Mouse (Mus musculus) embryo, embryonic 11 days (tissue): Measurements from ENCODE around the gene Gm20604.

Experiments
- DNase-seq: peaks from one replicate; pipeline ENCODE4 v3.0.0-alpha.2; 2015

Gene Gm20604

DNA sequence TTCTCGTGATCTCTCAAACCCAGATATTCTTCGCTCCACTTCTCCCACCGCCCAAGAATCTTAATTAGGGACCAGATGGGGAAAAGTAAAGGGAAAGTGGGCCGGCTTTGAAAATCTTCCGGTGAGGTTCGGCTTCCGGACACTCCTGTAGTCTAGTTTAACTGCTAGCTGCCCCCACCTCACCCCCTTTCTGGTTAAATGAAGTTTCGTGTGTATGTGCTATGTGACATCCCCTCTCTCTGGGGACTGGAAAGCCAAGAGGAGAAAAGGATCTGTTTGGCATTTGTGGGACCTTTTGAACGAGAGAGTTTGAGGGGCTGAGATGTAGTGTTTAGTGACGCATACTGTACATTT is at the start of gene Gm20604:
Gene Gm20604 (minus strand): TSS at position 270 of the 354 bp plus-strand sequence.
- DNase-seq: no peak

DNA sequence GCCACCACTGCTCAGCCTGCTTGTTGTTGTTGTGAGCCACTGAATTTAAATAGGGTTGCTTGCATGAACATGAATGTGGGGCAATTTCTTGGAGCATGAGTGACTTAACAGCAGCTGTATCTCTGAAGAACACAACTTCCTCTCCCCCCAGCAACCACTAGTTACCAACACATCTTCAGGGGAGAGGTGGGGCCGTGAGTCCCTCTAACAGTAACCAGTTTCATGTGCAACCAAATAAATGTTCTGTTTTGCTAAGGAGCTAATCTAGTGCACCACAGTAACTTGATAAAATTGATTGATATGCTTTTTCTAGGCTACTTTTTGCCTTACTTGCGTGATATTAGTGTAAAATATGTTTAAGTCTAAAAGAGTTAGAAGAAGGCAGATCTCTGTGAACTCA is 41.1 kb upstream of the Gm20604 start:
- DNase-seq: no peak

DNA sequence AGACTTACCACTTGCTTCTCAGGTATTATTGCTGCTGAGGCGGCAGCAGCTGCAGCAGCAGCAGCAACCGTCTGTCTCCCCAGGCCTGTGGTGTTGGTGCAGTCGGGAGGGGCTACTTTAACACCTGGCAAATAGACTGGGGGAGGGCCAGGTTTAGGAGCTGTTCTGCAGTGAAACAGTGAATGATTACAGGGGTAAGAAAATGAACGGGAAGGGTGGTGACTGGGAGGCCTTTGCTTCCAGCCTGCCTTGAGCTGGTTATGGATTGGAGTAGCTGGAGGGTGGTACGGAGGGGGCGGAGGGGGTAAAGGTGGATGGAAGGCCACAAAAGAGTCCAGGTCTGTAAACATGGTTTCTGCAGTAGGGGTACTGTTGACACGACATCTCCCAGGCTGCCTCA is 29.5 kb upstream of the Gm20604 start:
- no peak for DNase-seq

- DNase-seq: no peak
Measured at GRCm38 (mm10) chr12:102785593-102785985, 27.1 kb upstream of the Gm20604 start.

DNA sequence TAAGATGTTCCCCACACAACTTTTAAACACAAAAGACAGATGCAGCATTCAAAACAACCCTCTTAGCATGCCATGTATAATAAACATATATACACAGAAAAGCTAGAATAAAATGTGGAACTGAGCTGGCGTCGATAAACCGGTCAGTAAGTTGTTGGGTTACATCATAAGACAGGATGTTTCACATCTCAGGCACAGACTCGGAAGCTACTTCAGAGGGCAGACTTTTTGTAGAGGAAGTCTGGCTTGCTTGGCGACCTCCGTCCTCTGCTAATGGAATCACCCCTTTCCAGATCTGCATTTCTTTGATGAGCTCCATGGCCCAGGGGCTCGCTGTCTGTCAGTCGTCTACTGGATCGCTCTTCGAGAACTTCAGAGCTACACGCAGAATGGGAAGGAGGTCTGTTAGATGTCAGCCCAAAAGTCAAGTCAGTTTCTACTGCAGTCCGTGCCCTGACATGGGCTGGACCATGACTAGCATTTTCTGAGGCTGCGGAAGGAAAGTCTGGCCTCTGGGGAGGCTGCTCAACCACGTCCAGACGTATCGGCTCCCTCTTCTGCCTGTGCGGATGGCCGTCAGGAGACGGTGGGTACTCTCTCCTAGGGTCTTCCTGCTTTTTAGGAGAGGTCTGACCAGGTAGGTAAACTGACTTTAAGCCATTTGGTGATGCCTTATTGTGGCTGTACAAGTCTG is 26.6 kb upstream of the Gm20604 start:
- DNase-seq: no peak

- DNase-seq: no peak
Measured at GRCm38 (mm10) chr12:102782841-102783240, 24.4 kb upstream of the Gm20604 start.

- DNase-seq: peak; percentile 34
Measured at GRCm38 (mm10) chr12:102779452-102779851, 21.0 kb upstream of the Gm20604 start.

DNA sequence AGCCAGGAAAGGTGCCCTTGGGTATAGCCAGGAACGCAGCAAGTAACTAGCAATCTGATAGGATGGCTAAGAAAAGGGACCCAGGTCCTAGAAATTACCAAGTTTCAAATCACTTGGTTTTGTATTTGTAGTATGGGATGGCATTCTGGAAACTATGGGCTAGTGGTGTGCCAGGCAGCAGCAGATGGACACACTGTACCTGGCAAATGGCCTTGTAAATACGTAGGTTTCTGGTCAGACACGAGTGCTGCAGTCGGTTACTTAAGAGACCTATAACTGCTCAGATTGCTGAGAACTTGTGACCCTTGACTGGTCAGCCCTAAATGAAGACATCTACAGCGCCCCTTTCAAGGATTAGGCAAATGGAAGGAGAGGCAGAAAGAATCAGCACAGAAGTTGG is 19.7 kb upstream of the Gm20604 start:
- no peak for DNase-seq

GRCm38 (mm10) chr12:102776035-102776434 is 17.6 kb upstream of the Gm20604 start:
- DNase-seq: no peak

DNA sequence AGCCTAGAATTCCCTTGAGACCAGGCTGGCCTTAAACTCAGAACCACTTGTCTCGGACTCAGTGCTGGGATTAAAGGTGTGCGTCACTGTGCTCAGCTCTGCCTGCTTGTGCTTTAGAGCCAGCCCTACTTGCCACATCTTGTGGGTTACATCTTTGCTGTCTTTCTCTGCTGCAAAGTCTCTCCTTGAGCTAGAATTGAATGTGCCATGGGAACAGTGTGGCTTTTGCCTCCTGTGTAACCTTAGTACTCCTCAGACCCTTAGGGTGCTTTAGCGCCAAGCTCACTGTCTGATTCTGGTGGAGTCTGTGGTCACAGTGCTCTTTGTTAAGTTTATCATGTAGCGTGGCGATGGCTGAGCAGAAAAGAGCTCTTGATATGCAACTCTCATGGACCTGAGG is 14.2 kb upstream of the Gm20604 start:
- no peak for DNase-seq

GRCm38 (mm10) chr12:102771601-102772000 is 13.1 kb upstream of the Gm20604 start:
- no peak for DNase-seq

DNA sequence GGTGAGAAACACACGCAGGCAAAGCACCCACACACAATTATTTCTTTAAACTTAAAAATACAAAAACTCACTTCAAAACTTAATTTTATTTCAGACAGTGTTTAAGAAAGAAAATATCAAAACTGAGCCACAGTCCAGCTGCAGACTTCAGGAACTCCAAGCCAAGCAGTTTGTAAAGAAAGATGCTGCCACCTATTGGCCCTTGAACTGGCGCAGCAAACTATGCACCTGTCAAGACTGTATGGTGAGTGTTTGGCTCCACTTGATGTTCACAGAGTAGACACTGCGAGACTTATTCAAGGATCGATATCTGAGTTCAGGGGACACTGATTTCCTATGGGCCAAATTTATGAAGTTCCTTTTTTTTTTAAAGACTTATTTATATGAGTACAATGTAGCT is 10.5 kb upstream of the Gm20604 start:
- DNase-seq: no peak

GRCm38 (mm10) chr12:102763696-102764095 is 5.2 kb upstream of the Gm20604 start:
- no peak for DNase-seq

GRCm38 (mm10) chr12:102761668-102762067 is 3.2 kb upstream of the Gm20604 start:
- DNase-seq: no peak

DNA sequence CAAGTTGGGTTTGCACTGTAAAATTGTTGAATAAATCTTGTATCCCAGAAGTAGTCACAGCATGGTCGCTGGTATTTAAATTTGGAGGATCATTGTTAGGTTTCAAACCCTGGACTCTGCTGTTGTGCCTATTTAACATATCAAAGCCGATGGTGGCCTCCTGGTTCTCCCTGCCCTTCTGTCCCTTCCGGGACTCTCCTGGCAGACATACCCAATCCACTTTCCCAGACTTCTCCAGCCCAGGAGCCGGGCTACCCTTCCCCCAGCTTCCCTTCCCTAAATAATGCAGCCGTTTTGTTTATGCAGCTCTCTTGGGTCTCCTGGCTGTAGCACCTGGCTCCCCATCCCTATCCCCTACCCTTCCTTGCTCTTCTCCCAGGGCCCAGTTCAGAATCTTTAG is 464 bp upstream of the Gm20604 start:
- DNase-seq: peak; percentile 12

- peak; percentile 99 for DNase-seq
Measured at GRCm38 (mm10) chr12:102757689-102758402, 626 bp downstream of the Gm20604 start, which contains the start of the genes Gm28051, Gon7 and Ubr7. Gene Gm28051 (minus strand): TSS chr12:102757765. Gene Gon7 (minus strand): TSS chr12:102757803. Gene Ubr7 (plus strand): TSS chr12:102757967.

DNA sequence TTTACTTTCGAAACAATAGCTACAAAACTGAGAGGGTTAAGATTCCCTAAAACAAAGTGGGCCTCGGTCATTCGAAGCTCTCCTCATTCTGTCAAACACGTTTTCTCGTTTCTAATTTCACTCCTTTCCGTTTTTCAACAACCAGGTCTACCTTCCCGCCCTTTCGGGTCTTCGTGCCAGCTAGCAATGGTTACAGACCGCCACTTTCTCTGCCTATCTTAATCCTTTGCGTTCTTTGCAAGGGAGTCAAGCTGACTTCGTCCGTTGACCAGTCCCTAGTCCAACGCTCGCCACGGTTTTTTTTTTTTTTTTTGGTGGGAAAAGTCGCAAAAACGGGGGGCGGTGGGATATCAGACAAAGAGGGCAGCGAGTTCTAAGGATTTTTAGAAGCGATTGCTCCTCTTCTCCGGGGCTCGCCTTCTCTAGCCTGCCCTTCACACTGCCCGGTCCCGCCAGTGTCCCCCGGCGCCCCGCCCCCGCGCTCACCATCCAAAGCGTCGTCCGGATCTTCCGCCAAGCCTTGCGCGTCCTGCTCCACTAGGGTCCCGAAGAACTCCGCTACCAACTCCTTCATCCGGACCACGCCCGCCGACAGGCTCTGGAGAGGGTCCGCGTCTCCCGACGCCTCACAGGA is 1.3 kb downstream of the Gm20604 start:
- DNase-seq: peak; percentile 37

- DNase-seq: peak; percentile 19
Measured at GRCm38 (mm10) chr12:102756304-102756703, 2.2 kb downstream of the Gm20604 start.

- DNase-seq: no peak
Measured at GRCm38 (mm10) chr12:102748256-102748655, 10.2 kb downstream of the Gm20604 start.

DNA sequence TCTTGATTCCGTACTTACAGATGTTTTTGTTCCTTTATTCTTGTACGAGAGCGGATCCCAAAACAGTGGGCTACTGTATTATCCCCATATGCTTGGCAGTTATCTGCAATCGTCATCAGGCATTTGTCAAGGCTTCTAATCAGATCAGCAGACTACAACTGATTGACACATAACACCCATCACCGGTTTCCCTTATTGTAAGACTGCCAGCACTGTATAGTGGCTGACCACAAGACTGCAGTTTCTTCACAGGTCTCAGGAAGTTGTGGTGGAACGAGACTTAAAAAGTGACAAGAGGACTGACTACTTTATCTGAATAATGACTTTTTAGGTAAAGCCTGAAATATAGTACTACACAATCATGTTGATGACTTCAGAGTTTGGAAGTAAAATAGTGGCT is 13.6 kb downstream of the Gm20604 start:
- DNase-seq: no peak

- peak; percentile 95 for DNase-seq
Measured at GRCm38 (mm10) chr12:102743589-102744574, 14.6 kb downstream of the Gm20604 start, which contains the start of the genes Moap1 and Tmem251. Gene Moap1 (minus strand): TSS chr12:102743661. Gene Tmem251 (plus strand): TSS chr12:102743762.

DNA sequence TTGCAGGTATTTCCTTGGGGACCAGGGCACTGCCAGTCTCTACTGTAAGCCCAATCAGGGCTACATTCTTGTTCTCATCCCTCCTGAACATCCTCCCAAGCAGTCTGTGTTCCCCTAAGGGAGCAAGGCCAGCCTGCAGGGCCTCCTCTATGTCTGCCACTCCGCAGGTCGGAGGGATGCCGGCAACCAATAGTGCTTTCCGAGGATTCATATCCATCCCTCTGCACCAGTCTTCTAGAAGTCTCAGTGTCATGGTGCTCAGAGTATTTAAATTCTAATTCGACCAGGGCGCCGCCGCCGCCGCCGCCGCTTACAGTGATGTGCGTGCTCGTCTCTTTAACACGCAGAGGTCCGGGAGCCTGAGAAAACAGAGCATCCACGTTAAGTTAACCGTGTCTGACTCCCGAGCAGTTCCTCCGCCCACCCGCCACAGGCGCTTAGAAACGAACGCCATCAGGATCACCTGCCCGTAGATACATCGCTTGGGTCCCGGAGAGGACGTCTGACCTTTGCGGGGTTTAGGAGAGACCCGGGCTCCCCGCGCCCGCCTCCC is 15.4 kb downstream of the Gm20604 start:
- DNase-seq: no peak
